Mouse (Mus musculus) myocyte (in vitro differentiated cells): ENCODE measurements around the gene Comt.

Experiments
- POLR2A ChIP-seq: IDR thresholded peaks from one replicate; pipeline ENCODE4 v1.6.1; 2011; ENCODE audit warnings: low read depth, mild to moderate bottlenecking, control low read depth, moderate library complexity; ENCODE audit not compliant: insufficient read length
- TCF12 ChIP-seq: IDR thresholded peaks from one replicate; pipeline ENCODE4 v1.6.1; 2011; ENCODE audit warnings: mild to moderate bottlenecking, control low read depth; ENCODE audit not compliant: poor library complexity, insufficient read depth, severe bottlenecking

GRCm38 (mm10) chr16:18428516-18429042, 1.9 kb upstream of the Comt start:
- TF ChIP-seq TCF12, result no peak
- no peak for TF ChIP-seq POLR2A
